Mouse (Mus musculus) cerebellum, adult 2 months (tissue): ENCODE results near the gene C730034F03Rik.

ENCODE experiments used
- CTCF ChIP-seq: fragments of 200-500 bp; IDR thresholded peaks from 2 replicates; pipeline ENCODE4 v1.5.1; 2011; ENCODE audit warnings: low read depth, mild to moderate bottlenecking, control low read depth, low read length, moderate library complexity, borderline replicate concordance; ENCODE audit not compliant: insufficient read depth
- POLR2A ChIP-seq: fragments of 200-500 bp; IDR thresholded peaks from 2 replicates; pipeline ENCODE4 v1.6.1; 2011; ENCODE audit warnings: low read length, control low read depth, borderline replicate concordance; ENCODE audit not compliant: insufficient read depth

GRCm38 (mm10) chr15:89468577-89468976 is 39.2 kb downstream of the C730034F03Rik start:
- TF ChIP-seq CTCF = peak; percentile 62; the same call in 1 of the 2 replicates
- no peak for TF ChIP-seq POLR2A
